Mouse (Mus musculus): ENCODE results near the gene Stpg4.

Stpg4 gene

GRCm38 (mm10) chr17:87350471-87351240 lies 76.9 kb downstream of the Stpg4 start:
- DNase-seq (ENCODE audit: low read depth, low spot score) = no peak

- DNase-seq (ENCODE audit: low read depth, low spot score) = no peak
Measured at GRCm38 (mm10) chr17:87349575-87349974, 78.0 kb downstream of the Stpg4 start.

- no peak for DNase-seq (ENCODE audit: low read depth, low spot score)
Measured at GRCm38 (mm10) chr17:87349069-87349468, 78.5 kb downstream of the Stpg4 start.

GRCm38 (mm10) chr17:87348353-87348752 lies 79.2 kb downstream of the Stpg4 start:
- no peak for DNase-seq (ENCODE audit: low read depth, low spot score)

- DNase-seq (ENCODE audit: low read depth, low spot score) = no peak
Measured at GRCm38 (mm10) chr17:87345252-87345593, 82.3 kb downstream of the Stpg4 start.

GRCm38 (mm10) chr17:87344441-87345251 lies 82.9 kb downstream of the Stpg4 start:
- DNase-seq (ENCODE audit: low read depth, low spot score) = no peak

GRCm38 (mm10) chr17:87343060-87343703 lies 84.4 kb downstream of the Stpg4 start:
- DNase-seq (ENCODE audit: low read depth, low spot score) = no peak
